In the genomic region with DNA sequence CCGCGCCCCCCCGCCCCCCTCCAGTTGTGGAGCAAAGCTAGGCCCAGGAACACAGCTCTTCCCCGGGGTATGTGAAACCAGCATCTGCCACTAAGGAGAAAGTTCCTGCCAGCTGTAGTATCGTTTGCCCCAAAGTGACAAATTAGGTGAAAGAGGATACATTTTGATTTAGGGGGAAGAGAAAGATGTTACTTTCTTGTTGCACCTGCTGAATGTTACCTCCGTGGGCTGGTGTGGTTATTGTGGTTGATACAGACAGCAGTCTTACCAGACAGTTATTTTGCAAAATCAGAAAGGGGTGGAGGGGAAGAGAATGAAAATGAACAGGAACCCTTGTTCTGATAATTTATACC, we compare ENCODE assay signal across 7 mouse cellular contexts. TPM values are rescaled to one million over a fixed set of nuclear protein-coding genes. Genes with fewer than 3 reads are reported as not detected.
DNase-seq lines count a peak whose midpoint lies in the region; ATAC-seq and TF ChIP-seq lines count a peak whose summit lies in the region.

No protein-coding gene starts in this region.

- peak overlapping the region; percentile 87 for H3K9ac ChIP-seq in forebrain, embryonic 13.5 days
- H3K9ac ChIP-seq in liver, embryonic 13.5 days = peak overlapping the region; percentile 68
- peak overlapping the region; percentile 89 for H3K9ac ChIP-seq in stomach, postnatal 0 days (ENCODE audit: low read length)

- peak; percentile 48 to 60 for DNase-seq in spleen, postnatal 36 days (ENCODE audit: low spot score in 2 of 2)
- no peak for DNase-seq in spleen, postnatal 10 days (ENCODE audit: low spot score in 2 of 2)
- DNase-seq in liver, embryonic 13.5 days = no peak
- DNase-seq in stomach, postnatal 0 days (ENCODE audit: low spot score) = no peak
- DNase-seq in layer of hippocampus, adult 9-10 months (ENCODE audit: low spot score) = no peak
- DNase-seq in urinary bladder, adult 2 months (ENCODE audit: low spot score) = no peak

- H3K36me3 ChIP-seq in forebrain, embryonic 13.5 days (ENCODE audit: poor library complexity, severe bottlenecking) = no peaks in the 10 kb centered on the region
- H3K36me3 ChIP-seq in liver, embryonic 13.5 days = no peaks in the 10 kb centered on the region
- no peaks in the 10 kb centered on the region for H3K36me3 ChIP-seq in stomach, postnatal 0 days (ENCODE audit: control insufficient read depth, insufficient read depth, low read length)

- no peak for TF ChIP-seq EP300 in stomach, postnatal 0 days (optimal IDR thresholded peaks at IDR 0.05)

- no peaks in the 10 kb centered on the region for H3K27me3 ChIP-seq in forebrain, embryonic 13.5 days
- 0 out of 2 replicates have a peak, but pooled peaks cover 2% of the 10 kb centered on the region for H3K27me3 ChIP-seq in liver, embryonic 13.5 days
- H3K27me3 ChIP-seq in stomach, postnatal 0 days (ENCODE audit: control insufficient read depth, insufficient read depth, low read length) = no peaks in the 10 kb centered on the region

- H3K4me3 ChIP-seq in forebrain, embryonic 13.5 days = peak overlapping the region; percentile 77
- H3K4me3 ChIP-seq in liver, embryonic 13.5 days (replicated peaks) = peak overlapping the region; percentile 63
- H3K4me3 ChIP-seq in stomach, postnatal 0 days (ENCODE audit: low read depth, low read length) = peak overlapping the region; percentile 88

- no peak for TF ChIP-seq CTCF in stomach, postnatal 0 days (IDR thresholded peaks at IDR 0.05; ENCODE audit: low read depth)

- peaks cover 7% of the 10 kb centered on the region for H3K4me1 ChIP-seq in forebrain, embryonic 13.5 days
- peaks cover 11% of the 10 kb centered on the region for H3K4me1 ChIP-seq in liver, embryonic 13.5 days (replicated peaks)
- H3K4me1 ChIP-seq in stomach, postnatal 0 days (replicated peaks; ENCODE audit: control insufficient read depth, insufficient read depth) = no peaks in the 10 kb centered on the region

- peak overlapping the region; percentile 74 for H3K4me2 ChIP-seq in forebrain, embryonic 13.5 days
- peak overlapping the region; percentile 85 for H3K4me2 ChIP-seq in liver, embryonic 13.5 days
- H3K4me2 ChIP-seq in stomach, postnatal 0 days (replicated peaks; ENCODE audit: low read depth) = peak overlapping the region; percentile 95

- ATAC-seq in forebrain, embryonic 13.5 days = no peak
- no peak for ATAC-seq in liver, embryonic 13.5 days (ENCODE audit: low read depth)
- ATAC-seq in stomach, postnatal 0 days (ENCODE audit: low FRiP score, low TSS enrichment) = no peak

- 4% methylated on average over 6 of the region's 6 CpGs for WGBS in forebrain, embryonic 13.5 days
- 5% methylated on average over 6 of the region's 6 CpGs for WGBS in liver, embryonic 13.5 days (ENCODE audit: insufficient replicate concordance)
- 2% methylated on average over 6 of the region's 6 CpGs for WGBS in stomach, postnatal 0 days

- peak overlapping the region; percentile 78; the same call in 1 of the 2 replicates for H3K27ac ChIP-seq in forebrain, embryonic 13.5 days
- H3K27ac ChIP-seq in liver, embryonic 13.5 days = no peak overlapping the region
- peak overlapping the region; percentile 79 for H3K27ac ChIP-seq in stomach, postnatal 0 days (replicated peaks)

- no peaks in the 10 kb centered on the region for H3K9me3 ChIP-seq in forebrain, embryonic 13.5 days (replicated peaks)
- no peaks in the 10 kb centered on the region for H3K9me3 ChIP-seq in liver, embryonic 13.5 days (replicated peaks)
- H3K9me3 ChIP-seq in stomach, postnatal 0 days (ENCODE audit: control insufficient read depth, low read length) = no peaks in the 10 kb centered on the region

RNA-seq across cellular contexts. Expression of gene Nucb2, which starts 0.6 kb away (rescaled TPM):
- polyA plus RNA-seq in forebrain, embryonic 13.5 days (2015; fragmentation: Nextera tagmentation; extraction: Ambion mirVana) = 14.4 TPM in 2 replicates
- 2.8 and 3.2 TPM in 2 replicates for polyA plus RNA-seq in liver, embryonic 13.5 days (2015; fragmentation: Nextera tagmentation; extraction: Ambion mirVana)
- 45.5 and 46.2 TPM in 2 replicates for polyA plus RNA-seq in stomach, postnatal 0 days (2015; fragmentation: Nextera tagmentation; extraction: Ambion mirVana)
- 26.8 and 32.3 TPM in 2 replicates for polyA plus RNA-seq in urinary bladder, adult 2 months (2012; rRNA removed)

Comparison
In these comparisons a context has a peak if more than half of its experiments do, and no peak if none do; other contexts are left out.
1. DNase-seq: peak in spleen, postnatal 36 days (2 of 2); none in spleen, postnatal 10 days (0 of 2), liver, embryonic 13.5 days (single experiment), stomach, postnatal 0 days (single experiment), layer of hippocampus, adult 9-10 months (single experiment) and urinary bladder, adult 2 months (single experiment).
2. Peak in every context shown above with its lines, with median percentiles within 50 percentile points of each other: H3K4me2 ChIP-seq, H3K4me3 ChIP-seq and H3K9ac ChIP-seq.